Mouse (Mus musculus) embryonic facial prominence, embryonic 10.5 days (tissue): Measurements from ENCODE around the gene Olfr1163. TPM values are rescaled to one million over a fixed set of nuclear protein-coding genes. Genes with fewer than 3 reads are reported as not detected.
"Not testable (repeated sequence)": the region's sequence is repeated elsewhere in the genome, so short reads cannot be mapped to it uniquely, and the experiment has no call there.

Source experiments
- DNase-seq: peaks from one replicate; pipeline ENCODE4 v3.0.0-alpha.2; 2017; ENCODE audit warnings: low spot score
- H3K27ac ChIP-seq: fragments of 300-500 bp; sonication (generic); replicated peaks from 2 replicates; pipeline ENCODE4 v1.5.1; 2016; ENCODE audit warnings: mild to moderate bottlenecking
- H3K27me3 ChIP-seq: fragments of 300-500 bp; sonication (generic); replicated peaks from 2 replicates; pipeline ENCODE4 v1.6.1; 2016; ENCODE audit warnings: low read depth, mild to moderate bottlenecking; ENCODE audit not compliant: poor library complexity, severe bottlenecking
- H3K36me3 ChIP-seq: fragments of 300-500 bp; sonication (generic); replicated peaks from 2 replicates; pipeline ENCODE4 v1.6.1; 2016; ENCODE audit warnings: mild to moderate bottlenecking, moderate library complexity
- H3K4me1 ChIP-seq: fragments of 300-500 bp; sonication (generic); 2 replicates; pipeline ENCODE4 v1.6.1; 2016
- H3K4me3 ChIP-seq: fragments of 300-500 bp; sonication (generic); 2 replicates; pipeline ENCODE4 v1.5.1; 2016; ENCODE audit warnings: mild to moderate bottlenecking, moderate library complexity
- H3K9me3 ChIP-seq: fragments of 300-500 bp; sonication (generic); 2 replicates; pipeline ENCODE4 v1.6.1; 2016; ENCODE audit warnings: mild to moderate bottlenecking
- WGBS: fragments of 180-500 bp; shearing (Covaris S2); methylation state at CpG from one replicate; pipeline ENCODE4 v1.1.7; 2016; 5-methylcytosine and 5-hydroxymethylcytosine counted together
- polyA plus RNA-seq: library from polyadenylated mRNA; unstranded; fragments of >200 nt; fragmentation: Nextera tagmentation; extraction: Ambion mirVana; gene quantifications from 2 replicates; pipeline ENCODE4 v1.2.1, GENCODE M21; 2016

The Olfr1163 gene
- polyA plus RNA-seq: not detected in 2 replicates

DNA sequence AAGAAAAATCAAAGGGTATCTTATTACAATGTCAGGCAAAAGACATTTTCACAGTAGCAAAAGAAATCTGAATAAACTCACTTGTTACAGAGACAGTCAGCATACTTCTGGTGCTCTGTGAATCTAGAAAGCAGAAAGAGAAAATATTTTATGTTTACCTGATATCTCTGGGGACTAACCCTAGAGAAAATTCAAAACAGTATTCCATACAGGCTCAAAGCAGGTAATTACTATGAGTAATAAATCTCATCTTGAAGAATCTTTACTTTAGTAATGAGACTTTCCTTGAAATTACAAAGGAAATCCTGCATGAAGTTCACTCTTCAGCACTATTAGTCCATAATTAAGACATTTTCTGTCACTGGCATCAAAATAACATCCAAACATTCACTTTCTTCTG, at the start of gene Olfr1163:
Gene Olfr1163, minus strand, starts transcription at position 101 of the 400 bp plus-strand sequence.
- H3K36me3 ChIP-seq: no peaks in the 10 kb centered on the region
- no peak for DNase-seq

DNA sequence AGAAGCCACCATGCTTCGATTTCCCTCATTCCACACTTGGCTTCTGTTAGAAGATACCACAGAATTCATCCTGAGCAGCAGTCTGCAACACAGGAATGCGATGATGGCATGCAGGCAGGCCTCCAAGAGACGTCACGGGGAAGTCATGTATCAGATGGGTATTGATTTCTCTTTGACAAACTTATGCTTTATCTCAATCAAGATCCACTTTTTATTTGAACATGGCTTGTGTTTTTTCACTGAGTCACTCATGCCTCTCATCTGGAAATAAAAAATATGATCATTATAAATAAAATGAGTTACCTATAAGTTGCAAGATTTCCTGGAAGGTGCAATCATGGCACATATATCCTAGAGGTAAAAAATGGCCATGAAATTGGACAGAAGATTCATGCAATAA, 22.2 kb upstream of the Olfr1163 start, which contains the start of gene Olfr1164:
Gene Olfr1164, minus strand, starts transcription at position 101 of the 400 bp plus-strand sequence.
- Histone ChIP-seq H3K9me3 (no peaks in the 10 kb centered on the region), H3K36me3 (no peaks in the 10 kb centered on the region)
- 83% methylated on average over 4 of the region's 4 CpGs for WGBS

More for the DNA sequence above, at the start of gene Olfr1163:
- Histone ChIP-seq H3K4me3 (no peak within 1 kb of the TSS), H3K9me3 (no peaks in the 10 kb centered on the region), H3K27me3 (no peaks in the 10 kb centered on the region), H3K27ac (no peak within 1 kb of the TSS), H3K4me1 (no peaks in the 10 kb centered on the region)

DNA sequence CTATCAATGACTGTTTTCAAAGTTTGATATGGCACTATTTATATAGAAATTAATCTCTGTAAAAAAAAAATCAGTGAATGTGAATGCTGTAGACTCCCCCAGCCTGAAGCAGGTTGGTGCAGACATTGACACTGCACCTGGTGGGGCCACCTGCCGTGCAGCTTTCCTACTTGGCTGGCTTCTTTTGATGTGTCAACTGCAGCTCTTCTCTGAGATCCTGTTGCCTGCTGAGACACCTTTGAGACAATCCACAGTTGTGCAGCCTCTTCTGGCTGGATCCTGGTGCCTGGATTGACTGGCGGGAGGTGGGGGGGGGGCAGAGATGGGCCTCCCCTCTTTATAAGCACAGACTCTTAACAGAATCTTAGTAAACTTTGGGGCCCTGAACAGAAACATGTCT, 8.0 kb downstream of the Olfr1163 start:
- H3K4me3 ChIP-seq: no peak overlapping the region
- DNase-seq: no peak
- no peaks in the 10 kb centered on the region for H3K9me3 ChIP-seq
- H3K4me1 ChIP-seq: no peaks in the 10 kb centered on the region
- H3K27ac ChIP-seq: no peak overlapping the region
- no peaks in the 10 kb centered on the region for H3K36me3 ChIP-seq
- no peaks in the 10 kb centered on the region for H3K27me3 ChIP-seq
- WGBS: 83% methylated on average over 2 of the region's 2 CpGs

More for the DNA sequence above, 22.2 kb upstream of the Olfr1163 start, which contains the start of gene Olfr1164:
- no peaks in the 10 kb centered on the region for H3K4me1 ChIP-seq
- no peak within 1 kb of the TSS for H3K4me3 ChIP-seq
- DNase-seq: no peak
- no peaks in the 10 kb centered on the region for H3K27me3 ChIP-seq
- no peak within 1 kb of the TSS for H3K27ac ChIP-seq

DNA sequence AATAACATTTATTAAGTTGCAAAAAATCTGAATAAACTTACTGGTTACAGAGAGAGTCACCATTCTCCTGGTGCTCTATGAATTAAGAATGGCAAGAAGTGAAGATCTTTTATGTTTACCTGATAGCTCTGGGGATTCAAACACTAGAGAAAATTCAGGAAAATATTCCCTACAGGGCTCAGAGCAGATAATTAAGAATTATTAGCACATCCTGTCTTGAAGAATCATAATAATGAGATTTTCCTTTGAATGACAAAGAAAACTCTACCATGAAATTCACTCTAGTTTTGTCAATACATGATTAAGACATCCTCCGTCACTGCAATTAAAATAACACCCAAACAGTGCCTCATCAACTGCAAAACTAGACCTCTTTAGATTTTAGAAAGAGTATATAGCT, 20.6 kb downstream of the Olfr1163 start, which contains the start of gene Olfr1162:
Gene Olfr1162, minus strand, starts transcription at position 101 of the 400 bp plus-strand sequence.
- no peak within 1 kb of the TSS for H3K4me3 ChIP-seq
- no peaks in the 10 kb centered on the region for H3K36me3 ChIP-seq
- no peak for DNase-seq
- no peaks in the 10 kb centered on the region for H3K9me3 ChIP-seq
- no peaks in the 10 kb centered on the region for H3K4me1 ChIP-seq
- H3K27ac ChIP-seq: no peak within 1 kb of the TSS
- no peaks in the 10 kb centered on the region for H3K27me3 ChIP-seq
- WGBS: 84% methylated on average over 1 of the region's 1 CpGs

DNA sequence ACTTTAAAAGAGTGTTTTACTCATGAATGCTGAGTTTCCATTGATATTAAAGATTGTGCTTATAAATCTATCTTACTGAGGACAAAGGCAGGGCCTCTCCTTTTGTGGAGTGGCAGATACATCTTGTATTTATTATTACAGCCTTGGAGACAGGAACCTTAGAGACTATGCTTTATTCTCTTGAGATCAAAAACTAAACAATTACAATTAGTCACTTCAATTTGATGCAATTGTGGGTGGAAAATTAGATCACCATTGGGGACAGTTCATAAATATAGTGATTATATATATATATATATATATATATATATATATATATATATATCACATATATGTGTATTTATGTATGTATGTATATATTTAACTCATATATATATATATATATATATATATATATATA, 34.0 kb downstream of the Olfr1163 start, which contains the start of gene Olfr73:
Gene Olfr73, minus strand, starts transcription at position 101 of the 400 bp plus-strand sequence.
- no peaks in the 10 kb centered on the region for H3K9me3 ChIP-seq
- no peak for DNase-seq

DNA sequence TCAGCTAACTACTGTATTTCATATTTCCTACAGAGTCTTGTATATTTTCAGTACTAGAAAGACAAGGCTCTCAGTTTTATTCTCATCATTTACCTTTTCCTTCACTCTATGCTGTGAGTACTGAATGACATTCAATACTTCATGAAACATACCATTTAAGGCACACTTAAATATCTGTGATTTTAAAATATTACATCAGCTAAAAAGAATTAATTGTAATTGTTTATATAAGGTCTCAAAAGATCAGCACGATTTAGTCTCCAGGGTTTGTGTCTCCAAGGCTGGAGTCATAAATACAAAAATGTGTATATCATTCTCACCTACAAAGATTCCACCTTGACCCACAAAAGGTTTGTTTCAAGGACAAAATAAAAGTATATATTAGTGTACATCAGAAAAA, 49.2 kb downstream of the Olfr1163 start, which contains the start of gene Olfr1161:
Gene Olfr1161, plus strand, starts transcription at position 301 of the 400 bp plus-strand sequence.
- H3K27ac ChIP-seq, H3K27me3 ChIP-seq, H3K4me1 ChIP-seq, H3K4me3 ChIP-seq, DNase-seq, H3K9me3 ChIP-seq, H3K36me3 ChIP-seq: not testable (repeated sequence)
- WGBS: 85% methylated on average over 1 of the region's 1 CpGs

More for the DNA sequence above, 34.0 kb downstream of the Olfr1163 start, which contains the start of gene Olfr73:
- no peaks in the 10 kb centered on the region for H3K36me3 ChIP-seq
- H3K4me1 ChIP-seq: no peaks in the 10 kb centered on the region
- no peak within 1 kb of the TSS for H3K27ac ChIP-seq
- no peak within 1 kb of the TSS for H3K4me3 ChIP-seq
- no peaks in the 10 kb centered on the region for H3K27me3 ChIP-seq

Other genes starting within 250 kb of the Olfr1163 start
- not detected in 2 replicates for gene Olfr1148, start 241.3 kb downstream of the Olfr1163 start, polyA plus RNA-seq
- gene Olfr1150-ps1, start 227.8 kb downstream of the Olfr1163 start, polyA plus RNA-seq: not detected in 2 replicates
- not detected in 2 replicates for gene Olfr1151, start 216.0 kb downstream of the Olfr1163 start, polyA plus RNA-seq
- gene Olfr1152, start 205.3 kb downstream of the Olfr1163 start, polyA plus RNA-seq: not detected in 2 replicates
- not detected in 2 replicates for gene Olfr1153, start 176.9 kb downstream of the Olfr1163 start, polyA plus RNA-seq
- not detected in 2 replicates for gene Olfr1154, start 166.7 kb downstream of the Olfr1163 start, polyA plus RNA-seq
- gene Olfr1155, start 126.7 kb downstream of the Olfr1163 start, polyA plus RNA-seq: not detected in 2 replicates
- not detected in 2 replicates for gene Olfr1156, start 118.7 kb downstream of the Olfr1163 start, polyA plus RNA-seq
- gene Olfr1157, start 103.5 kb downstream of the Olfr1163 start, polyA plus RNA-seq: not detected in 2 replicates
- not detected in 2 replicates for gene Olfr74, start 97.2 kb downstream of the Olfr1163 start, polyA plus RNA-seq
- not detected in 2 replicates for gene Olfr1158, start 81.7 kb downstream of the Olfr1163 start, polyA plus RNA-seq
- not detected in 2 replicates for gene Olfr1160, start 63.6 kb downstream of the Olfr1163 start, polyA plus RNA-seq
- not detected in 2 replicates for gene Olfr1161, start 49.1 kb downstream of the Olfr1163 start, polyA plus RNA-seq
- gene Olfr73, start 34.1 kb downstream of the Olfr1163 start, polyA plus RNA-seq: 0.05 TPM in 1 of 2 replicates, not detected in the other
- gene Olfr1162, start 20.7 kb downstream of the Olfr1163 start, polyA plus RNA-seq: not detected in 2 replicates
- not detected in 2 replicates for gene Olfr1164, start 22.1 kb upstream of the Olfr1163 start, polyA plus RNA-seq
- gene Olfr1166, start 56.4 kb upstream of the Olfr1163 start, polyA plus RNA-seq: not detected in 2 replicates
- gene Olfr1167, start 83.4 kb upstream of the Olfr1163 start, polyA plus RNA-seq: not detected in 2 replicates
- gene Olfr1168, start 110.0 kb upstream of the Olfr1163 start, polyA plus RNA-seq: not detected in 2 replicates
- not detected in 2 replicates for gene Olfr1170, start 156.5 kb upstream of the Olfr1163 start, polyA plus RNA-seq
- not detected in 2 replicates for gene Olfr1173, start 208.0 kb upstream of the Olfr1163 start, polyA plus RNA-seq
- gene Olfr1174-ps, start 243.3 kb upstream of the Olfr1163 start, polyA plus RNA-seq: not detected in 2 replicates